Mouse (Mus musculus) CD8-positive naive resting alpha-beta T cell, adult 2 months (primary cell): ENCODE data around the gene Slc11a2.

Experiments used
- DNase-seq, 2 experiments: peaks; one replicate each; pipeline ENCODE4 v3.0.0; 2022; ENCODE audit warnings: low read depth in 2 of 2, low spot score in 2 of 2

The Slc11a2 gene

DNA sequence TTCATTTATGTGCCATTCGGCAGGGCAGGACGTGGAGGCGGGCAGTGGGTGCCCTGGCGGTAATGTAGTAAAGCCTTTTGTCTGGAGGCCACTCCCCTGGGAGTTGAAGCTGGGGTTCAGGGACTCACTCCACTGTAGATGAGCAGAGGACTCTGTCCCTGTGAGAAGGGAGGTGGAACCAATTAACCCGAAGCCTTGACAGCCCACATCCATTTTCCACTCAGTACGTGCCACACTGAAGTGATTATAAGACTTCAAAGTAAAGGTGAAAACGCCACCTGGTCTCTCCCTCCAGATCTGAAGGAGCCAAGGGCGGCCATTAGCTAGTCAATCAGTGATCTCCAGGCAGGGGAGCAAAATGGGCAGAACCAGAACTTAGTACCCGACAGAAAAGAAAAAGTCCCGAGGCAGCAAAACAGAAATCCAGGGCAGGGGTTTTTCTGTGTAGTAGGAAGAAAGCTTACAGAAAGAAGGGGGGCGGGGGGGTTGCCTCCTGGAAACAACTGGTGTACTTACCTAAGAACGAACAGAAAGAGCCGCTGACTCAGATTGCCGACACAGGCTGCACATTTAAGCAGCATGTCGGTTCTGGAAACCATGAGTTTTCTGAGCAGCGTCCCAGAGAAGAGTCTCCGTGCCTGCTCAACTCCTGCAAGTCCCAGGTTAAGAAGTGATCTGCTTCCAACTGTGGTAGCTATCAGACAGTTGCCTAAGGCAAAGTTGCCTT lies at the start of gene Slc11a2:
Gene Slc11a2 (minus strand): TSS at position 677 of the 727 bp plus-strand sequence.
- DNase-seq, result no peak

DNA sequence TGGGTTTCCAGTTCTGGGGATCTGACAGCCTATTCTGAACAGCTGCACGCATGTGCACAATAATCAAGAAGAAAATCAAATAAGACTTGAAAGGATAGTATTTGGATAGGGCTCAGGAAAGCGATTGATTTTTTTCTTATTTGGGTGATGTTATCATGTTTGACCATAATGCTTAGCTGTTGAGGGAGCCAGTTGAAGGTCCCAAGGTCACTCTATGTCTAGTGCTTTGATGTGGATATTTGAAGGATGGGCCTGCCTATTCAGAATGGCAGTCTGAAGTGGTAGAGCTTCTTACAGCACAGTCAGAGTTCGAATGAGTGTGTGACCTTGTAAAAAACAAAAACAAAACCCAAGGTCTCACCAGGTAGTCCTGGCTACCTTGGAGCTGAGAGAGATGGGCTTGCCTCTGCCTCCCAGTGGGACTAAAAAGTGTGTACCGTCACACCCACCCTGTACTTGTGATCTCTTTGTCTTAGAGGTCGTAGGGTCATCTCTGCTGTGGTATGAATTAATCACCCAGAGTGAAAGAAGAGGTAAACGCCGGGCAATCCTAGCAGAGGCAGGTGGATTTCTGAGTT lies 49.1 kb upstream of the Slc11a2 start:
- DNase-seq, result no peak

DNA sequence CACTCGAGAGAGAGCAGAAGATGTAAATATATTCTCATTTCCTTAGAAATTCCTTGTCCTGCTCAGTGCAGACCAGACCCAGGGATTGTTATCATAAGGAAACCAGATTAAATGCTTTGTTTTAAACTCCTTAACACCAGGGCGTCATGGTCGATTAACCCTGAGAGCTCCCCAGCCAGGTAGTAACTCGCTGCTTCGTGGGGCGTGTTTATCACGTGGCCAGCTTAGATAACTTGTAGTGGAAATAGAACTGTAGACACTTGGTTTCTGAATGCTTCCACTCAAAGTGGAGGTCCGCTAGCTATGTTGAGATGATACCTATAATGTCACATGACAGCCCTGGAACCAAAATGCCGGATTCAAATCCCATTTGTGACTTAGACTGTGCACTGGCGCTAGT lies 45.2 kb upstream of the Slc11a2 start:
- DNase-seq, result no peak

DNA sequence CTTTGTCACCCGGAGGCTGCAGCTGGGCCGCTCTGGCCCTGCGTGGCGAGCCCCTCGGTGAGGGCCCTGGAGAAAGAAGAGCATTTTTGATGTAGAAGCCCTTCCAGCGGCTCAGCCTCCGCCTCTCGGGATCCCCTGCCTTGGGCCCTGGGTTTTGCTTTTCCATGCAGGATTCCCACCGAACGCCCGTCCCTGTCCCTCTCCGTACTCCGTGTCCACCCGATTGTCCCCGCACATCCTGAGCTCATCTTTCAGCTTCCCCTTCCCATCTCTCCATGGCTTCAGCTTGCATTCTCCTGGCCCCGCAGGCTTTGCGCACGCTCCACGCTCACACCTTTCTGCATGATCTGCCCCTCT lies 44.3 kb upstream of the Slc11a2 start:
- DNase-seq, result no peak

DNA sequence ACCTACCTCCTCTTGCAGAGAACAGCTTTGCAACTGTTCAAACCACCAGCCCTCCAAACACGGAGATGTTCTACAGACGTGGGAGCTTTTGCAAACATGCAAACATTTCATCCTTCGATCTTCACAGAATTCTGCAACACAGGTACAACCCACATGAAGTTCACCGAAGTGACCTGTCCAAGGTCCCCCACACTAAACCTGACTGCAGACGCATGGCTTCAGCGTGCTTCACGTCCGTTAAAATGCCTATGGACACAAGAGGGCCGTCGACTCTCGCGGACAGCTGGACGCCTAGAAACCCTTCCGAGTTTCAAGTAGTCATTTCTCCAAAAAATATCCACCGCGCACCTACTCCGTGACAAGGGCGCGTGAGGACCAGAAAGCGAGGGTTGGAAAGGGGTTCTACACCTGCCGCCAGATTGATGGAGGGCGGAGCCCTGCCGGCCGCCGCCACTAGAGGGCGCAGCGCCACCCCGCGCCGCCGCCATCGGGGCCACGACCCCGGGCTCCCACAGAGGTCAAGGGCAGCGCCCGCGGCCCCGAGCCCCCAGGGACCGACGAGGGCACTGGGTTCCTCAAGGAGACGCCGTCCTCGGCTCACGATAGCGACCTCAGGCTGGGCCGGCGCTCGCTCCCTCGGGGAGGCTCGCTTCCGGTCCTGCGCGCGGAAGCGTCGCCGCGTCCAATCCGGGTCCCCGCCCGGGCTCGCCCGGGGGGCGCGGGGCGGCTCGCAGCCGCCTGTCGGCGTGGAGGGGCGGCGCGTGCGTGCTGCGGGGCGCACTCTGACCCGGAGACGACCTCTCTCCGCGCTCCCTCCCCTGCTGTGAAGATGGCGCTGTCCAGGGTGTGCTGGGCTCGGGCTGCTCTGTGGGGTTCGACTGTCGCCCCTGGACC lies 43.7 kb upstream of the Slc11a2 start, which contains the start of gene Letmd1:
Gene Letmd1 (plus strand): TSS at position 729 of the 894 bp plus-strand sequence.
- DNase-seq, result peak; percentile 85 to 87

DNA sequence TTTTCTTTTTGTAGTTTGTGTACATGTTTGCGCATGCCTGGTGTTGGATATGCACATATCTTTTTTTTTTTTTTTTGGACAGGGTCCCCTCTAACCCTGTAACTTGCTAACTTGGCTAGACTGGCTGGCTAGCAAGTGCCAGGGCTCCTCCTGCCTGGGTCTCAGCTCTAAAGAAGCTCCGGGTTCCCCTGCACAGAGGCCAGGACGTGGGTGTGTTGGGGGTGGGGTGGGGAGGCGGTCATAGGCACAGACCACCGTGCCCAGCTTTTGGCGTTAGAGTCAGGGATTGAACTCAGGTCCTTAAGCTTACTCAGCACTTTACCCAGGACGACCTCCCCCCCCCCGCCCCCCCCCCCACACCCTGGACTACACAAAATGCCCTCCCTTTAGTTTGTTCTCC lies 42.9 kb upstream of the Slc11a2 start:
- DNase-seq, result no peak

DNA sequence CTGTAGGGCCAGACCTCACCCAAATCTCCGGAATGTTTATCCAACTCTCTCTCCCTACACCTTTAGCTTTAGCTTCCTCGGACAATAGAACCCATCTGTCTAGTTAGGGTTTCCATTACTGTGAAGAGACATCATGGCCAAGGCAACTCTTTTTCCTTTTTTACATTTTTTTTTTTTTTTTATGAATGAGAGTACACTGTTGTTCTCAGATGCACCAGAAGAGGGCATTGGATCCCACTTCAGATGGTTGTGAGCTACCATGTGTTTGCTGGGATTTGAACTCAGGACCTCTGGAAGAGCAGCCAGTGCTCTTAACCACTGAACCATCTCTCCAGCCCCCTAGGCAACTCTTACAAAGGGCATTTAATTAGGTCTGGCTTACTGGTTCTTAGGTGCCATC lies 40.6 kb upstream of the Slc11a2 start:
- no peak for DNase-seq

DNA sequence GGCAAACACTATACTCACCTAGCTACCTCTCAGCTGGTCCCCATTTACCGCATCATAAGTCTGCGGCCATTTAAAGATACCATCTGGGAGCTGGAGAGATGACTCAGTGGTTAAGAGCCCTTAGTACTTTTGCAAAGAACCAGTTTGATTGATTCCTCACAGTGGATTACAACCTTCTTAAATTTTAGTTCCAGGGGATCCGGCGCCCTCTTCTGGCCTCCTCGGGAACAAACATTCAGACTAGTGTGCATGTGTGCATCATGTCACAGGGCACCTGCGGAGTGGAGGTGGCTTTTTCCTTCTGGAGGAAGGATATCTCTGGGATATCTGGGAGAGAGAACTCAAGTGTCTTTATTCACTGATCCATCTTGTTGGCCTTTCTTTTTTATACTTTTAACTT lies 38.8 kb upstream of the Slc11a2 start:
- DNase-seq, result peak; percentile 54 to 79

DNA sequence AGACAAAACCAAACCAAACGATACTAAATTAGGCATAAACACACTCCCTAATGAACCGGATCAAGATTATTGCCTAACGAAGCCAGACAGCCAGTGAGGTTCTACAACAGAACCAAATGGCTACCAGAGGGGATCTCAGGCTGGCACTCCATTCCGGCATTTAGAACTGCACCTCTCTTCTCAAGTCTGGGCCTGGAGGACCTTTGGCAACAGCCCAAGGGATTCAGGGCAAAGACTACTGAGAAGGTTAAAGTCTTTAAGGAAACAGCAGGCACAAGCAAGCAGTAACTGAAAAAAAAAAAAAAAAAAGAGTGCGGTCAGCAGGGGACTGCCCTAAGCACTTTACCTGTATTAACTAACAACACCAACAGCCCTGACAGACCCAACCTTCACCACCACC lies 37.2 kb upstream of the Slc11a2 start:
- DNase-seq, result no peak

DNA sequence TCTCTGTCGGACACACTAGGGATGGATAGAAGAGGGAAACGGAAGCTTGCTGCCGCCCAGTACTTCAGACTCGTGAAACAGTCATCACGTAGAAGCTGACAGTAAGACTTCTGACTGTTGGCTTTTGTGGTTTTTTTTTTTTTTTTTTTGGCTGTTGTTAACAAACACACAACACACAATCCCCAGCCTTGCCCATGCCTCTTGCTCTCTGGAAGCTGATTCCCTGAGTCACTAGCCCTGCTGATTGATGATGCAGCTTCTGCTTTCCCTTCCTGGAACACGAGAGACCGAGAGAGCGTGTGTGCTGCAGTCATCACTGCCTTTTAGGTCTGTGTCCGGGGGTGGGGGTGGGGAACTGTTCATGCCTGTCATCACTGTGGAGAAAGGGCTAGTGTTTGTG lies 36.8 kb upstream of the Slc11a2 start:
- DNase-seq, result no peak

DNA sequence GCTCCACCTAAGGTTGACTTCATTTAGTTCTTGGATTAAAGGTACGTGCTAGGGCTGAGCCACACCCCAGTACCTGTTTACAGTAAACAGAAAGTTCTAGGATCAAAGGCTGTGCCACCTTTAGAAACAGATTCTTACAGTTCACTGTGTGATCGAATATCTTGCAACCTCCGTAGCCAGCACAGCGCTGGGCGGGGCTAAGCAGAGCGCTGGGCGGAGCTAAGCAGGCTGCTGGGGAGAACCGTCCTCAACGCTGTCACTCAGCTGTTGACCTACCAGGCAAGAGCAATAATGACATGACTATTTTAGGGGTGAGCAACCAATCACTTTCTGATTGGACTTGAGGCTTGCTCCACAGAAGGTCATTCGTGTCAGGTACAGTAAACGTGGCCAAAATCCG lies 36.1 kb upstream of the Slc11a2 start:
- DNase-seq, result peak in 1 of 2 experiments; percentile 34

DNA sequence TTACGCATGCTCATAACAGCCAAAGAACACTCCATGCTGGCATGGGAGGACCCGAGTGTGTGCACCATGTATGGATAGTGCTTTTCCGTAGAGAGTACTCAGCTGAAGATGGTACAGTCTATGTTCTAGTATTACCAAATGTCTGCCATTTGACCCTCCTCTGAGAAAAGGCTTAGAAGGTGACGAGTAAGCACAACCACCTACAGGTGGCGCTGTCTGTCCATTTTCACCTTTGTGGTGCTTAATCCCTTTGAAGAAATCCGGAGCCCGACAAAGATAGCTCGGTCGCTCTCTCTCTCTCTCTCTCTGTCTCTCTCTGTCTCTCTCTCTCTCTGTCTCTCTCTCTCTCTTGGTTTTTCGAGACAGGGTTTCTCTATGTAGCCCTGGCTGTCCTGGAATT lies 33.2 kb upstream of the Slc11a2 start:
- peak; percentile 56 to 77 for DNase-seq

DNA sequence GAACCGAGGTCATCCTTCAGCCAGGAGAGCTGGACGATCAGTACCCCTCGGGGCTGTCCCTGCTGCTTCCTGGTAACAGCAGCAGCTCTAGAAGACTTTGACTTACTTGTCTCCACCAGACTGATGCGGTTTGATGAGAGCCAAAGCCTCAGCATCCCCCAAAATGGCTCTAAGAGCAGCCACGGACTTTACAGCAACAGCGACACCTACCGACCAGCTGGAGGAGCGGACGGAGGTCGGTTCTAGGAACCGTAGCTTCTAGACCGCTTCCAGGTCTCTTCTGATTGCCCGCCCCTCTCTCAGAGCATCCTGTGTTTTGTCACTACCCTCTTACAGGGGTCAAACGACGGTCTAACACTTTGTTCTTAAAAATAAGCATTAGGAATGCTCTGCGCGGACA lies 32.5 kb upstream of the Slc11a2 start:
- DNase-seq, result peak; percentile 73 to 76

DNA sequence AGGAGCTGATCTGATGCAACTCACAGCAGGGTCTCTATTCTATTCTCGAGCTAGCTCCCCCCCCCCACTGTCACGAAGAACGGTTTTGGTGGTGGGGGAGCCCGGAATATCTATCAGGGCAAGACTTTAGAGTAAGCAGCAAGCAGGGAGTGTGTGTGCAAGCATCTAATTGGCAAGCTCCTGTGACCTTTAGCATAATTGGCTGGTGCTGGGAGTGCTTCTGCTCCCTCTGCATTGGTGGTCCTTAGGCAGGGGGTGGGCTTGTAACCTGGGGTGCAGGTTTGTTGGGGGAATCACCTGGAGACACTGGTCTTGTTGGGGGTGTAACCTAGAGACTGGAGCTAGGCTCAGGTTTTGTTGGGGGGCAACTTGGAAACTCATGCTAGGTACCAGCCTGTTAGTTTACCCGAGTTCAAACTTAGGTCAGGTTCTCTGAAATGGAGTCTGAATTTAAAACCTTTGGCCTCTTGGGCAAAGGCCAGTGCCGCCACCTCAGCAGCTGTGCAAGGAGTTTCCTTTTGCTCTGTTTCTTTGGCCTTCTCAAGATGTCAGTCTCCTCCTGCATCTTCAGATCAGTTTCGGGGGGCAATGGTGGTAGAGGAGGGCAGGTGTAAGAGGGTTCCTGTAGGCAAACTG lies 31.6 kb upstream of the Slc11a2 start:
- no peak for DNase-seq

DNA sequence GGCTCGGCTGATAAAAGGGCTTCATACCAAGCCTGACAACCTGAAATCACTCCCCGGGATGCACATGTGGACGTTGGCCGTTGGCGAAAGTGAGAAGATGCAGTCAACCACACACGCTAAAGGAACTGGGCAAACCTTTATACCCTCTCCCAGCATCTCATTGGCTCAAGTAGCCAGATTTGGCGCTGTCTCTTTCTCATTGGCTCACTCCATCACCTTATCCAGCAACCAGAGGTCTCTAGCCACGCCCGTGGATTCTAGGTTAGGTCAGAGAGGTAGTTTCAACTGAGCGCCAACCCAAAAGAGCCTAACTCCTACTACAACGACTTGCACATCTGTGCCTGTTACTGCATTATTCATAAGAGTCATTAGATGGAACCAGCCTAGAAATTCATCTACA lies 27.6 kb upstream of the Slc11a2 start:
- no peak for DNase-seq

DNA sequence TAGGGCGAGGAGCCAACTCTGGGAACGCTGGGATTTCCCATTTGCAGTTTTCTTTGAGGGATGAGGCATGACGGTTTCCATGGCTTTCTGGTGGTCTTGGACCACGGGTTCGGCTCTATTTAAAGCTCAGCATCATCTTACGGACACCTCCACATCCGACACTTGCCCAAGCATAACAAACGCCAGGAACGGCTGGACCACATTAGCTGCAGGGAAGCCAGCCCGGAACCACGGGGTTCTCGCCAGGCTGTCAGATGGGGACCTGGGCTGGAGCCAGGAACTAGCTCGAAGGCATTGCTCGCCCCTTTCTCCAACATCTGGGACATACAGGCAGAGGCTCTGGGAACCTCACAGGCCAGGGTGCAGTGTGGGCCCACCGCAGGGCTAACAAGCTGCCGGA lies 26.4 kb upstream of the Slc11a2 start:
- DNase-seq, result no peak

DNA sequence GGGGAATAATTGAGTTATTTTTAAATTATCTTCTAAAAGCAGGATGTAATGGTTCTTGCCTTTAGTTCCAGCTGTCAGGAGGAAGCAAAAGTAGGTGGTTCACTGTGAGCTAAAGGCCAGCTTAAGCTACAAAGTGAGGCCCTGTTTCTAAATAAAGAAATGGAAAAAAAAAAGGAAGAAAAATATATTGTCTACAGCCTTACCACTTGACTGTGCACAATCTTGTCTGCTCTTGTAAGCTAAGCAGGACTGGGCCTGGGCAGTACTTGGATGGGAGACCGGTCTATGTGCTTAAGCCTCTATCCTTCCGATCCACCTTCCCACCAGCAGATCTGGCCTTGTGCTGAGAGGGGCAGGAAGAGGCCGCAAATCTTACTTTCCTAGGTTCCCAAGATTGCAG lies 24.6 kb upstream of the Slc11a2 start:
- no peak for DNase-seq

DNA sequence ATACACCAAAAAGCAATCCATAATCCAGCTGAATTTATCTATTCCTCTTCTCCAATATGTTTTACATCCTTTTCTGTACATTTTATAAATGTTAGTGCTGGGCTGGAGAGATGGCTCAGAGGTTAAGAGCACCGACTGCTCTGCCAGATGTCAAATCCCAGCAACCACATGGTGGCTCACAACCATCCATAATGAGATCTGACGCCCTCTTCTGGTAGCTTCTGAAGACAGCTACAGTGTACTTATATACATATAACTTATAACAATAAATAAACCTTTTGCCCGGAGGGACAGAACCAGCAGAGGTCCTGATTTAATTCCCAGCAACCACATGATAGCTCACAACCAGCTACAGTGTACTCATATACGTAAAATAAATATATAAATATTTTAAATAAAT lies 23.7 kb upstream of the Slc11a2 start:
- DNase-seq, result no peak

DNA sequence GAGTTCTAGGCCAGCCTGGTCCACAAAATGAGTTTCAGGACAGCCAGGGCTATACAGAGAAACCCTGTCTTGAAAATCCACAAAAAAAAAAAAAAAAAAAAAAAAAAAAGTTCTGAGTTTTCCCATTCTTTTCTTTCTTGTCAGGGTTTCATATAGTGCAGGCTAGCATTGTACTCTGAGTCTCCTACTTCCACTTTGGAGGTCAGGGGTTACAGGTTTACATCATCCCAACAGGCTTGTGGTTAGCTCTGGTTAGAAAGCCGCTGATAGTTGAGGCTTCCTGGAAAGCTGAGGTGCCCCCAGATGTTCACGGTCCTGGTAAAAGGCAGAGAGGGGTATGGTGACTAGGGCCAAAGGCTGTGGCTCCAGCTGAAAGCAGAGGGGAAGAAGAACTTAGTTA lies 22.0 kb upstream of the Slc11a2 start:
- DNase-seq, result no peak

DNA sequence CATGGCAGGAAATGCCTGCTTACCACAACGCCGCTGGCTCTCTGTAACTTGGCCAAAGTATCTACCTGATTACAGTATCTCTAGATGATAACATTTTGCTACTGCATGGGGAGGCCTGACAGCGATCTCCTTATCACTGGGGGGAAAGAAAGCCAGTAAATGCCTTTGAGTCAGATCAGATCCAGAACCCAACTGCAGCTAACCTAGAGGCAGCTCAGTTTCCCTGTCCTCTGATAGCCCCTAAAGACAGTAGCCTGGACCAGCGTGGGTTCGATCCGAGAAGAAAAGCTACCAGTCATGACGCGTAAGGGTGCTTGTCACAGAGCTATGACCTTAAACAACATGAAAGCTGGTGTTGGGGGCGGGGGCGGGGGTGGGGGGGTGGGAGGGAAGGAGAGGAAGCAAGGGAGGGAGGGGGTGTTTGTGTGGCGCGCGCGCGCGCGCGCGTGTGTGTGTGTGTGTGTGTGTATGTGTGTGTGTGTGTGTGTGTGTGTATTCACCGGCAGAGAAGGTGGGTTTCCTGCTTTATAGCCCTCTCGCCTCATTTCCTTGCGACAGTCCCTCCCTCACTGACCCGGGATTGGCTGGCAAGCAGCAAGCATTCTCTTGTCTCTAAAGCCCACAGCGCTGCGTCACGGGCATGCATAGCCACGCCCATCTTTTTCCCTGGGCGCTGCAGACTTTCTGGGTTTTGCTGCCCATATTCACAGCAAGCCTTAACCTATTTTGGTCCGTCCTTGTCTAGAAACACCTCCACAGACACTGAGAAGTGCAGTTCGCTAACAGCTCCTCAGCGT lies 18.5 kb upstream of the Slc11a2 start:
- DNase-seq, result peak; percentile 81 to 84

DNA sequence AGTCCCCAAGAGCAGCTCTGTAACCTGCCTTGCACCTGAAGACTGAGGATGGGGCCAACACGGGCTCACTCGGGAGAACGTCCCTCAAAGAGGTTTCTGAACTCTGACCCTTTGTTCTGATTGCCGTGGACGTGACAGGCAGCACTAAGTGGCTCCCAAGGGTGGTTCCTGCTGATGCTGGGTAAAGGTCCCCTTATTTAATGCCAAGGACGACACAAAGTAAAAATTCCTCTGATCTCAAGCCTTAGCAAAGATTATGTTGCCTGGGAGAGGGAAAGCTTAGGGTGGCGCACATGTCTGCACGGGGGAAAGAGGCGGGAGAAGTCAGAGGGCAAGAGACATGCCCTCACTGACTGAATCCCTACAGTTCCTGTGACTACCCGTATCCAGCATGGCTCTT lies 11.6 kb upstream of the Slc11a2 start:
- no peak for DNase-seq
